Mouse (Mus musculus) CH12.LX (cell line): ENCODE results near the gene Dcun1d4. TPM values are rescaled to one million over a fixed set of nuclear protein-coding genes. Genes with fewer than 3 reads are reported as not detected.

Experiments used
- DNase-seq: peaks from one replicate; pipeline ENCODE4 v3.0.0-alpha.2; 2013; ENCODE audit errors: extremely low read depth
- H3K27ac ChIP-seq: 2 replicates; pipeline ENCODE4 v1.5.1; 2012; ENCODE audit warnings: low read depth, mild to moderate bottlenecking, control low read depth, moderate library complexity; ENCODE audit not compliant: insufficient read depth
- H3K27me3 ChIP-seq: replicated peaks from 2 replicates; pipeline ENCODE3; 2012; ENCODE audit warnings: inconsistent platforms
- H3K36me3 ChIP-seq, 2 experiments: replicated peaks in 1 of 2; 2 replicates each; pipeline versions ENCODE3 to v1.6.1; 2012; ENCODE audit warnings: inconsistent platforms in 1 of 2, low read length in 1 of 2, mild to moderate bottlenecking in 1 of 2, mixed read lengths in 1 of 2, moderate library complexity in 1 of 2; ENCODE audit not compliant: control insufficient read depth in 1 of 2, insufficient read depth in 1 of 2
- H3K4me1 ChIP-seq, 2 experiments: 2 replicates each; pipeline ENCODE4 v1.6.1; 2012; ENCODE audit warnings: inconsistent platforms in 1 of 2, moderate library complexity in 1 of 2; ENCODE audit not compliant: insufficient read depth in 2 of 2, control insufficient read depth in 1 of 2
- H3K4me2 ChIP-seq: 2 replicates; pipeline ENCODE4 v1.6.1; 2012; ENCODE audit warnings: low read depth, mild to moderate bottlenecking, control low read depth; ENCODE audit not compliant: poor library complexity, insufficient read depth, severe bottlenecking
- H3K4me3 ChIP-seq, 3 experiments: fragments of 150-350 bp in 1 of 3; sonication (generic) in 1 of 3; replicated peaks in 1 of 3; 2 replicates each; pipeline versions ENCODE3 to v1.5.1; 2011 to 2012; ENCODE audit warnings: low read depth in 2 of 3, low read length in 2 of 3, mild to moderate bottlenecking in 2 of 3, moderate library complexity in 2 of 3, control low read depth in 1 of 3, improper control_type of control experiment in 1 of 3, inconsistent platforms in 1 of 3, mixed read lengths in 1 of 3; ENCODE audit not compliant: poor library complexity in 1 of 3
- H3K79me2 ChIP-seq: replicated peaks from 2 replicates; pipeline ENCODE4 v1.6.1; 2012; ENCODE audit warnings: mild to moderate bottlenecking, moderate library complexity; ENCODE audit not compliant: control insufficient read depth, poor library complexity, insufficient read depth, severe bottlenecking; ENCODE audit errors: extremely low read depth
- H3K9ac ChIP-seq: 2 replicates; pipeline ENCODE4 v1.6.1; 2012; ENCODE audit warnings: low read depth, mild to moderate bottlenecking, control low read depth, moderate library complexity; ENCODE audit not compliant: insufficient read depth
- H3K9me3 ChIP-seq: replicated peaks from 2 replicates; pipeline ENCODE3; 2012; ENCODE audit warnings: low read length, inconsistent platforms, mixed read lengths
- BHLHE40 ChIP-seq: IDR thresholded peaks from 2 replicates; pipeline ENCODE4 v1.6.1; 2011; ENCODE audit warnings: mild to moderate bottlenecking, low read depth, low read length, improper control_type of control experiment
- CHD1 ChIP-seq: IDR thresholded peaks from 2 replicates; pipeline ENCODE4 v1.6.1; 2012; ENCODE audit warnings: low read depth, low read length, improper control_type of control experiment, inconsistent platforms
- E2F4 ChIP-seq: IDR thresholded peaks from 2 replicates; pipeline ENCODE4 v1.6.1; 2011; ENCODE audit warnings: low read depth, low read length, improper control_type of control experiment; ENCODE audit not compliant: insufficient replicate concordance
- ELF1 ChIP-seq: IDR thresholded peaks from 2 replicates; pipeline ENCODE4 v1.6.1; 2014; ENCODE audit warnings: low read depth, mild to moderate bottlenecking, inconsistent platforms, low read length, improper control_type of control experiment
- ETS1 ChIP-seq: conservative IDR thresholded peaks from 2 replicates; pipeline ENCODE4 v1.6.1; 2012; ENCODE audit warnings: low read depth, mild to moderate bottlenecking, inconsistent platforms, low read length, improper control_type of control experiment, moderate library complexity
- IRF4 ChIP-seq: IDR thresholded peaks from 2 replicates; pipeline ENCODE4 v1.6.1; 2014; ENCODE audit warnings: low read depth, mild to moderate bottlenecking, inconsistent platforms, low read length, improper control_type of control experiment
- JUND ChIP-seq: conservative IDR thresholded peaks from 2 replicates; pipeline ENCODE4 v1.6.1; 2011; ENCODE audit warnings: low read depth, low read length, improper control_type of control experiment
- MAX ChIP-seq: IDR thresholded peaks from 2 replicates; pipeline ENCODE4 v1.6.1; 2011; ENCODE audit warnings: low read length, improper control_type of control experiment
- MAZ ChIP-seq: IDR thresholded peaks from 2 replicates; pipeline ENCODE4 v1.6.1; 2012; ENCODE audit warnings: low read depth, mild to moderate bottlenecking, inconsistent platforms, low read length, improper control_type of control experiment, moderate library complexity
- MEF2A ChIP-seq: IDR thresholded peaks from 2 replicates; pipeline ENCODE4 v1.6.1; 2014; ENCODE audit warnings: low read depth, mild to moderate bottlenecking, inconsistent platforms, low read length, improper control_type of control experiment, borderline replicate concordance
- MXI1 ChIP-seq: IDR thresholded peaks from 2 replicates; pipeline ENCODE4 v1.6.1; 2011; ENCODE audit warnings: mild to moderate bottlenecking, low read depth, low read length, improper control_type of control experiment
- MYC ChIP-seq: IDR thresholded peaks from 2 replicates; pipeline ENCODE4 v1.6.1; 2011; ENCODE audit warnings: low read depth, mild to moderate bottlenecking, improper control_type of control experiment, low read length
- NRF1 ChIP-seq: IDR thresholded peaks from 2 replicates; pipeline ENCODE4 v1.6.1; 2014; ENCODE audit warnings: low read depth, mild to moderate bottlenecking, inconsistent platforms, low read length, improper control_type of control experiment, moderate library complexity
- PAX5 ChIP-seq: IDR thresholded peaks from 2 replicates; pipeline ENCODE4 v1.6.1; 2012; ENCODE audit warnings: low read length, inconsistent platforms, mixed read lengths
- POLR2A ChIP-seq: IDR thresholded peaks from 2 replicates; pipeline ENCODE4 v1.6.1; 2011; ENCODE audit warnings: low read depth, mild to moderate bottlenecking, improper control_type of control experiment, low read length
- POLR2AphosphoS2 ChIP-seq: IDR thresholded peaks from 2 replicates; pipeline ENCODE4 v1.6.1; 2011; ENCODE audit warnings: low read depth, low read length, improper control_type of control experiment
- RAD21 ChIP-seq: IDR thresholded peaks from 2 replicates; pipeline ENCODE4 v1.6.1; 2011; ENCODE audit warnings: low read depth, mild to moderate bottlenecking, low read length, improper control_type of control experiment, moderate library complexity
- RCOR1 ChIP-seq: conservative IDR thresholded peaks from 2 replicates; pipeline ENCODE4 v1.6.1; 2012; ENCODE audit warnings: low read depth, mild to moderate bottlenecking, inconsistent platforms, low read length, improper control_type of control experiment
- TCF12 ChIP-seq: IDR thresholded peaks from 2 replicates; pipeline ENCODE4 v1.6.1; 2014; ENCODE audit warnings: low read depth, mild to moderate bottlenecking, inconsistent platforms, low read length, improper control_type of control experiment
- UBTF ChIP-seq: IDR thresholded peaks from 2 replicates; pipeline ENCODE4 v1.6.1; 2012; ENCODE audit warnings: low read depth, mild to moderate bottlenecking, inconsistent platforms, low read length, improper control_type of control experiment, moderate library complexity
- USF1 ChIP-seq: IDR thresholded peaks from 2 replicates; pipeline ENCODE4 v1.6.1; 2014; ENCODE audit warnings: low read depth, mild to moderate bottlenecking, inconsistent platforms, low read length, improper control_type of control experiment
- USF2 ChIP-seq: conservative IDR thresholded peaks from 2 replicates; pipeline ENCODE4 v1.6.1; 2011; ENCODE audit warnings: low read depth, low read length, improper control_type of control experiment
- ZKSCAN1 ChIP-seq: IDR thresholded peaks from 2 replicates; pipeline ENCODE4 v1.6.1; 2012; ENCODE audit warnings: low read depth, inconsistent platforms, low read length, improper control_type of control experiment, borderline replicate concordance
- ZMIZ1 ChIP-seq: IDR thresholded peaks from 2 replicates; pipeline ENCODE4 v1.6.1; 2012; ENCODE audit warnings: low read depth, mild to moderate bottlenecking, inconsistent platforms, low read length, improper control_type of control experiment
- dilution Hi-C: fragments of 300-500 bp; cut with MboI; formaldehyde crosslinking; loops from 2 replicates; pipeline ENCODE4 v1.14.3; 2020; ENCODE audit warnings: low sequenced_read_pairs; ENCODE audit not compliant: extremely low pct_unique_long_range_greater_than_20kb, extremely low pct_ligation_motif_present
- in situ Hi-C: fragments of 300-500 bp; cut with MboI; formaldehyde crosslinking; loops from 3 replicates; pipeline ENCODE4 v1.14.3; 2019; ENCODE audit warnings: low sequenced_read_pairs, low pct_ligation_motif_present, low pct_unique_long_range_greater_than_20kb, mixed read lengths
- polyA plus RNA-seq: library from polyadenylated mRNA; unstranded; fragments of >175 nt; gene quantifications from 2 replicates; pipeline ENCODE4 v1.2.1, GENCODE M21; 2012; ENCODE audit warnings: low read depth; ENCODE audit not compliant: insufficient read length
- total RNA-seq, 2 experiments: library from RNA; depleted of rRNA; stranded (reverse); fragments of 300-350 nt in 1 of 2; fragments of >200 nt in 1 of 2; gene quantifications; 2 replicates each; pipeline ENCODE4 v1.2.3; 2012 to 2014

The Dcun1d4 gene
- total and polyA plus RNA-seq, 3 experiments: 1.4 to 3.9 (median 1.7) TPM

DNA sequence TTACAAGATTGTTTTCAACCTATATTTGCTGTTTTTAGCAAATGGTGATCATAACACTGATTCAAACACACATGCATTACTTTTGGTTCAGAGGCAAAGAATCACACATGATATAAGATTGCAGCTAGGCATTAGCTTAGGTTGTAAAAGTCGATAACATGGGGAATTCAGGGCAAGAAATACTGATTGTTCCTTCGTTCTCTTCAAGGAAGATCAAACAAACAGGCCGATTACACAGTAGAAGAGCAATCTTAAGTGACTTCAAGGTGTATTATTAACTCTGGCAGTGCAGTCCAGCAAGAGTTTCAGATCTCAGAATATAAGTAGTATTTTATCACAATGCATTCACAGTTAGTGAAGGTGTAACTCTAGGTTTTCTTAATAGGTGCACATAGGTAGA lies 106.3 kb downstream of the Dcun1d4 start:
- dilution Hi-C loops: no loop called here
- no peak overlapping the region for H3K4me3 ChIP-seq
- TF ChIP-seq USF2 (no peak), TCF12 (no peak), RAD21 (no peak), JUND (no peak), MAZ (no peak), PAX5 (no peak), IRF4 (no peak), MEF2A (no peak), NRF1 (no peak), MAX (no peak), ZKSCAN1 (no peak), MYC (no peak)
- H3K27me3 ChIP-seq: no peaks in the 10 kb centered on the region
- H3K36me3 ChIP-seq: no peaks in the 10 kb centered on the region
- H3K4me1 ChIP-seq: no peaks in the 10 kb centered on the region
- no peak overlapping the region for H3K4me2 ChIP-seq
- no peak overlapping the region for H3K9ac ChIP-seq
- no peak overlapping the region for H3K27ac ChIP-seq
- in situ Hi-C loops: no loop called here
- H3K79me2 ChIP-seq: no peaks in the 10 kb centered on the region
- DNase-seq: no peak
- H3K9me3 ChIP-seq: no peaks in the 10 kb centered on the region

DNA sequence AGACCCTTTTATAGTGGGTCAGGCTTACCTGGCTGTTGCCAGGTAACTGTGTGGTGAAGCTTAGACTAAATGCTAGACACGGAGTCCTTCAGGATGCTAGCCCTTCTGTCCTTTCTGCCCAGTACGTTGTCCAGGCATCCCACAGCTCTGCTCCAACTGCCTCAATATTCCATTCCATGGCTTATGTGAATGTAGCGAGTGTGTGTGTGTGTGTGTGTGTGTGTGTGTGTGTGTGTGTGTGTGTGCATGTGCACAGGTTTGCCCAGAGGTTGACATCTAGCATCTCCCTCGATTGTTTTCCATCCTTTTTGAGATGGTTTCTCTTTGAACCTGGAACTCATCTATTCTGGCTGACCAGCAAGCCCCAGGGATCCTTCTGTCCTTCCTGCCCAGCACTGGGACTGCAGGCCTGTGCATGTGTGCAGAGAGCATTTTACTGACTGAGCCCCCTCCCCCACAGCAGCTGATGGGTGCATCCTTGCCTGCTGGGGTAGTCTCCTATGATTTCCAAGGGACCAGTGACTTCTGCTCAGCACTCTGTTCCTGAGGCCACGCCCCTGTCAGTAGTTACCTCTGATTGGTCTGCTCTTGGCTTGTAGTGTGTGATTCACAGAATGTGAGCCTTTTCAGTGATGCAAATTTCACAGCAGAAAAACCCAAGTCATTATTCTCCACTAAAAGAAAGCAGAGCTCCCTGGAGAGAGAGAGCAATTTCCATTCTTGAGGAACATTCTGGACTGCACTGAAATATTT lies 118.3 kb downstream of the Dcun1d4 start:
- H3K4me3 ChIP-seq: no peak overlapping the region
- H3K9me3 ChIP-seq: no peaks in the 10 kb centered on the region
- in situ Hi-C loops: no loop called here
- H3K79me2 ChIP-seq: no peaks in the 10 kb centered on the region
- H3K4me1 ChIP-seq: peaks cover 6 to 8% of the 10 kb centered on the region in 2 experiments; a peak in 3 of 4 replicates
- dilution Hi-C loops: no loop called here
- peak; percentile 56 for DNase-seq
- no peak overlapping the region for H3K27ac ChIP-seq
- H3K4me2 ChIP-seq: no peak overlapping the region
- H3K36me3 ChIP-seq: no peaks in the 10 kb centered on the region
- H3K27me3 ChIP-seq: no peaks in the 10 kb centered on the region
- no peak for TF ChIP-seq MXI1
- TF ChIP-seq PAX5: no peak
- no peak for TF ChIP-seq POLR2AphosphoS2
- TF ChIP-seq RCOR1: no peak
- TF ChIP-seq BHLHE40: no peak
- no peak for TF ChIP-seq ETS1
- no peak for TF ChIP-seq USF1
- TF ChIP-seq IRF4: no peak
- no peak for TF ChIP-seq ZMIZ1
- no peak for TF ChIP-seq POLR2A
- no peak for TF ChIP-seq ZKSCAN1
- TF ChIP-seq E2F4: no peak
- no peak for TF ChIP-seq ELF1
- TF ChIP-seq MAZ: no peak
- TF ChIP-seq UBTF: no peak
- TF ChIP-seq USF2: no peak
- no peak for TF ChIP-seq CHD1
- TF ChIP-seq MAX: no peak
- no peak for TF ChIP-seq RAD21
- H3K9ac ChIP-seq: no peak overlapping the region
